Mouse (Mus musculus) heart, postnatal 4 days (tissue): ENCODE results near the gene Ubash3a. TPM values are rescaled to one million over a fixed set of nuclear protein-coding genes. Genes with fewer than 3 reads are reported as not detected.

Experiments used
- DNase-seq: peaks from one replicate; pipeline ENCODE4 v3.0.0; 2021
- total RNA-seq, 2 experiments: library from RNA; stranded (reverse); gene quantifications; 2 replicates each; pipeline ENCODE4 v1.2.3; 2021

Ubash3a gene
- total RNA-seq, 2 experiments from 2014 or later: 0.12 to 0.23 TPM

DNA sequence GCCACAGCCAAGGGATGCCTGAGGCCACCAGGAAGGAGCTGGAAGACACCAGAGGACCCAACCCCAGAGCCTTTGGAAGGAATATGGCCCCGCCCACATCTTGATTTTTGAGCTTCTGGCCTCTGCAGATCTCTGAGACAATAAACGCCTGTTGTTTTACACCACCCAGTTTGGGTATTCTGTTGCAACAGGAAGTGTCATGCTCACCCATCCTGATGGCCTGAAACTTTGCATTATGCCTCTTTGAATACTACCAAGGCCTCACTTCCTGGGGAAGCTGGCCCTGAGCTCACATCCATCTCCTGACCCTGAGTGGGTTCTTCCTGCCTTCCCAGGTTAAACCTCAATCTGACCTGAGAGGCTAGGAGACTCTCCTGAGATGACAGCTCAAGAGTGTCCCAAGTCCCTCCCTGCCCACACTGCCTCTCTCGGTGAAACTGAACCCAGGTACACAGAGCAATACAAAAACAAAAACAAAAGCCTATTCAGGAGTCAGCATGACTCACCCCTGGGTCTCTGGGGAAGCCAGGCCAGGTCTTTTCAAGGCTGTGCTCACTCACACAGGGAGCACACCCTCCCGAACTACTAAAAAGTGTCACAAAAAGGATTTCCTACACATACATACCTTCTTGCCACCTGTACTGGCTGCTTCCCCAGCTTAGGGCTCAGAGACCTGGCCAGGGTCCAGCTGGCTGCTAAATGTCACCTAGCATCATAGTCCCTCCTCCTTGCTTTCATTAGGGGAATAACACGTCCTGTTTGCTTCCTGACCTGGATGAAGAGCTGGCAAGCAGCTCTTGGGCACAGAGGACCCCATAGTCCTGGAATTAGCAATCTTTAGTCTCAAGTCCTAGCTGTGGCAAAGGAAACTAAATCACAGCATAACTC lies 8.6 kb downstream of the Ubash3a start:
- DNase-seq: no peak

DNA sequence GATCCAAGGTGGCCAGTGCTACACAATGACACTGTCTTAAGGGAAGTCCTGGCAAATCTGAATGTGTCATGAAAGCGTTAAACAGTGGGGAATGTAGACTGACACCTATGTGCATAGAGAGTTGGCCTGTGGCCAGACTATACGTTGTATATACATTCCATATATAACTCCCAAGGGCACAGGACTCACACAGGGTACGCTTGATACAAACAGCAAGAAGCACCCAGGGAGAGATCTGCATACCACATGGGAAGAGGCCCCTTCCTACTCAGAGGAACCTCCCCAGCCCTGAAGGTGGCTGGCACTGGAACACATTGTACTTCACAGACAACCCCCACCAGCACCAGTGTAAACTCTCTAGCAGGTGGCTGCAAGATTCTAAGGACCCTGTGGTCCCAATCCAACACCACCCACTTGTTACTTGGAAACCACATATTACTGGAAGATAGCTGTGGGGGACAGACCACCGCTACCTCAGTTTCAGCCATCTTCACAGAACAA lies 15.2 kb downstream of the Ubash3a start:
- no peak for DNase-seq

DNA sequence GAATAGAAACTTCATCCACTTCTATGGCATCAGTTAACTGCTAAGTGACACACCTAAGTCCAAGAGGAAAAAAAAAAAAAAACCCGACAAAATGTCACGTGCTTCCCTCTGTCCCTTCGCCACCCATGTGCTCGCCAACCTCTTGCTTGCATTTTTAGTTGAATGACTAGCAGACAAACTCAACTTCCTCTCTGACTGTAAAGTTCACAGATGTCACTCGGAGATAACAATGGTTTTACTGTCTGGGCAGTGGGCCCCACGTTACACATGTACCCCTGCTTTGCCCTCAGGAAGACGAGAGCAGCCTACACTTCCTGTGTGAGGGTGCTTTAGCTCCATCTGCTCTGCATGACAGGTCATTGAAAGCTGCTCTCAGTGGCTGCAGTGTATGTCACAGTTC lies 16.2 kb downstream of the Ubash3a start:
- no peak for DNase-seq

DNA sequence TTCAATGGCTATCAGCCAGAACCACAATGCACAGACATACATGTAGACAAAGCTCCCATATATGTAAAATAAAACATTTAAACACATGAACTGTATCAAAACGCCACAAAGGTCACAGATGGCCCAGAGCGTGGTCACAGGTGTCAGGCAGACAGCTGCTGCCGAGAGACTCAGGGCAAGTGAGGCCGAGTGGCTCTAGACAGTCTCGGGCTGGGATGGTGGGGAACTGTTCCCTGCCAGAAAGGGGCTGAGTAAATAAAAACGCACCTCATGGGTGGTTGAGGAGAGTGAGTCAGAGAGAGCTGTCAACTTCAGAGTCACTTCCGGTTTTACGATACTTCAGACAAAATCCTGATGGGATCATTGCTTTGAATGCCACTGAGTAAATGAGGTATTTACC lies 16.9 kb downstream of the Ubash3a start:
- no peak for DNase-seq

DNA sequence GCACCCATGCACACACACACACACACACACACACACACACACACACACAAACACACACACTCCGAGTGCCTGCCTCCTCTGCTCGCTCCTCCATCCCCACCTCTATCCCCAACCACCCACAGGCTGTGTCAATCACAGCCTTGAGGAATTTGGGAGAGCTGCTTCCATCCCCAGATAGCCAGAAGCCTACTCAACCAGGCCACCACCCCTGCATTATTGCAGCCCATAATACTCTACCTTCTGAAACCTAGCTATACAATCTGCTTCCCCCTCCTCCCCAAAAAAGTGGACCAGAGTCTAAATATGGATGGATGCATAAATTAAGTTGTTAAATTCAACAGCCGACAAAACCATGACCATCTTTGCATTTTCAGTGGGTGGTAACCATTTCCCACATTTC lies 18.7 kb downstream of the Ubash3a start:
- no peak for DNase-seq

DNA sequence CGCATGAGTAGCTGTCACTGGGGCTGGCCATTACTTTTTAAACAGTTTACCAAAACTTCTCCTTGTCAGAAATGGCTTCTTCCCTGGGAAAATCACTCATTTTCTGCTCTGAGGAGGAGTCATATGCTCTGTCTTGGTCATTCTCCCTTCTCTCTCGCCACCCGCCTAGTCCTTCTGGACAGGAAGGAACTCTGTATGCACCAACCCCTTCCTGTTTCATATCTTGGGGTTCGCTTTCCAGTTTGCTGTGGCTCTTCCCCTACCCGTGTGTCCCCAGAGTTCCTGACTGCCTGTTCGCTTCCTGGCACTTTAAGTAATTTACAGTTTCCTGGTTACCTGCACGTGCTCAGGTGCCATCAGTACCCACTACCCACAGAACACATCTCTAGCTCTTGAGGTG lies 19.3 kb downstream of the Ubash3a start:
- DNase-seq: no peak

DNA sequence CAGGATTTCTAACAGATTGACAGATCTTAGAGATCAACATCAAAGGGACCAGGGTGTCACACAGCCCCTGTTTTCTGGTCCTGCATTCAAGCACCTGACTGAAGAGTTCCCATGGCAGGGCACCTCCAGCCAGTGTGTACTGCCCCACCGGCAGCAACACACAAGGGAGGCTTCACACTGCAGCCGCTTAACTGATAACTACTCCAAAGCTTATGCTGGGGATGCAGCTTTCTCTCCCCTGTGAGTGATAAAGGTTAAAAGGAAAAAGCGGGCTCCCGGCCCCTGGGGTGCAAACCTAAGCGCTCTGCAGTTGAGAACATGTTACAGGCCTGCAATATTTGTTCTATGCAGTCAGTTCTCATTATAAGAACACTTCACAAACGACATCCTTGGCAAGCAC lies 24.1 kb downstream of the Ubash3a start:
- no peak for DNase-seq

DNA sequence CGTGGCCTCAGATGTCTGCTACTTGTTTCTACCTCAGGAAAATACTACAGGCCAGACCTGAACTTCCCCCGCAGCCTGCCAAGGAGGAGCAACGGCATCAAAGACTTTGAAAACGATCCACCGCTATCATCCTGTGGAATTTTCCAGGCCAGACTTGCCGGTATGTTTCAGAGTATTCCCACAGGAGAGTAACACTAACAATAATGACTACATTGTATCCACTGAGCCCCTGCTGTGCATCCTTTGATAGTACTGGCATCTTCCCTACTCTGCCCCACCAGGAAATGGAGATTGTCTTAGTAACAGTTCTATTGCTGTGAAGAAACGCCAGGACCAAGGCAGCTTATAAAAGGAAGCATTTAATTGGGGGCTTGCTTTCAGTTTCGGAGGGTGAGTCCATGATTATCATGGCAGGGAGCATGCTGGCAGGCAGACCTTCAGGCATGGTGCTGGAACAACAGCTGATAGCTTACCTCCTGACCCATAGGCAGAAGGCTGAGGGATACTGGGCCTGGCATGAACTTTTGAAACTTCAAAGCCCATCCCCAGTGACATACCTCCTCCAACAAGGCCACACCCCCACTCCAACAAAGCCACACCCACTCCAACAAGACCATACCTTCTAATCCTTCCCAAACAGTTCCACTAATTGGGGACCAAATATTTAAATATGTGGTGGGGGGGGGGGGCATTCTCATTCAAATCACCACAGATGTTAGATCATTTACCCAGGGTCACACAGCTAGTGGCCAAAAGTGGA lies 24.8 kb downstream of the Ubash3a start:
- DNase-seq: no peak

DNA sequence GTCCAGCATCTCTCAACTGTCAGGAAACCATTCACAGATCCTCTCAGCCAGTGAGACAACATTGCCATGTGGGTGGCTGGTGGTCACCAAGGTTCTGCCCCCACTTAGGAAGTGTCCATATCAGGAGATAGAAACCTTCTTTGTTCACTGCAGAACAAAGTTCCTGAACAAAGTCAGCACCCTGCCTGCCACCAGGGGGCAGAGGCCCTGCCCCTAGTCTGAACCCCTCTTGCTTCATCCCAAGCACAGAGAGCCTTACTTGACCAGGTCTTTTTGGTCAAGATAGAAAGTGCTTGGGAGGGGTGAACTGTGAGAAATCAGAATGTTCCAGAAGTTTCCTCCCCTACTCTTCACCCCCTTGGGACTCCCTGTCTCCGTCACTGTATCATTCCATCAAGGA lies 28.2 kb downstream of the Ubash3a start:
- DNase-seq: no peak

DNA sequence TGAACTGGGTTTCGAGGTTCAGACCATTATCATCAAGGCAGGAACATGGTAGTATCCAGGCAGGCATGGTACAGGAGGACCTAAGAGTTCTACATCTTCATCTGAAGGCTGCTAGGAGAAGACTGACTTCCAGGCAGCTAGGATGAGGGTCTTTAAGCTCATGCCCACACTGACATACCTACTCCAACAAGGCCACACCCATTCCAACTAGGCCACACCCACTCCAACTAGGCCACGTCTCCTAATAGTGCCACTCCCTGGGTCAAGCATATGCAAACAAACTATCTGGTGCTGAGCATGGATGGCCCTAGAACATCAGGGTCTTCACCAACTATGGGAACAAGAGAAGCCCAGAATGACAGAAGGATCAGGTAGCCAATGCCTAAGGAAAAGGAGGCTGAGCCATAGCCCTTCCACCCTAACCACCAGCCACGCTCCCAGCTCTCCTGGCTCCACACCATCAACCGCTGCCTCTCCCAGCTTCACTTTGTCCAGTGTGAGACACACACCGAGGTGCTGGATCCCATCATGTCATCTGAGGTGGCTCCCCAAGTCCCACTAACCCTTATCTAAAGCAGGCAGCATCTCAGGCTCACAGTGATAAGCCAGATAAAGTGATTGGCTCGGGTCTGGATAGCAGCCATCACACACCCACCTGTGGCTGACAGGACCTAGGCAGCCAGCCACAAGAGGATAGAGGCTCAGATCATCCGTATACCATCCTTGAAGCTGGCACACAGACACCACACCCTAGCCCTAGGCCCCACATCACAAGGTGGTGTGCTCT lies 30.8 kb downstream of the Ubash3a start:
- no peak for DNase-seq

DNA sequence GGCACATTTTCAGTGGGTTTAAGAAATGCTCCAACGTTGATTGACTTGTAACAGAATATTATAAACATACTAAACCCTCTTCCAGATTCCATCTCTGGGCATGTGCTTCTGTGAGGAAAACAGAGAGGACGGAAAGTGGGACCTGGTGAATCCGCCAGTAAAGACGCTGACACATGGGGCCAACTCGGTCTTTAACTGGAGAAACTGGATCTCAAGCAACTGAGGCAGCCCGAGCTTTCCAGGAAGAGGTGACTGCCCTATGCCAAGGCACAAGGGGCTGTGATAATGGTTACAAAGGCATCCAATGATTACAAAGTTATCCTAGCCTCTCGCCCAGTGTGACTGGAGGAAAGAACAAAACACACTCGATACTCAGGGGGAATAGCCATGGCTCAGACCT lies 33.5 kb downstream of the Ubash3a start:
- DNase-seq: no peak

DNA sequence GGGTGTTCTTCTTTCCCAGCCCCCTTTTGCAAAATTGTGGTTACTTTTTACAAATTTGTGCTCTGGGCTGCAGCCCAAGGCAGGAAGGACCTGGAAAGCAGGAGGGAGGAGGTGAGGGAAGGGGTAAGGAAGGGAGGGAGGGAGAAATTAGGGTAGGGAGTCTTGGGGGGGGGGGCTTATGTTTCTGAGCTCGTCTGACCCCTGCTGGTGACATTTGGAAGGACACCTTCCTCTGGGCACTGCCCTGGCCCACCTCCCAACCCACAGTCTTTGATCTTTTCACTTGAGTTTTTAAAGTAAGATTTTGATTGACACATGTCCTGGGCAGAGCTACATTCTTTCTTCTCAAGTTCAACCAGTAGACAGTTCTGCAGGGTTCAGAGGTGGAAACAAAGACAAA lies 35.1 kb downstream of the Ubash3a start:
- DNase-seq: no peak

DNA sequence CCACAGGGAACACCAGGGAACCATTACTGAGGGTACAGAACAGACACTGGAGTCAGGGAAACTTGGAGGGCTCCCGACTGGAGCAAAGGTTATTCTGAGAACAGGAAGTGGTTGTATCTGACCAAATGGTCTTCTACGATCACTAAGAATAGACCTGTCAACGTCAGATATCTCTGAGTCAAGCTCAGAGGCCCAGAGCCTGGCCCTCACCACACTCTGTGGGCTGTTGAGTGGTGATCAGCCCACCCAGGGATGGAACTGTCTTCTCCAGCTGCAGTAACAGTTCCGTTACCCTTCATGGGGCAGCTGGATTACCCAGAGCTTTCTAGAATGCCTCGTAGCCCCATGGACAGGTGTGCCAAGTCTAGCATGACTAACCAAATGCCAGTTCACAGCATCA lies 37.6 kb downstream of the Ubash3a start:
- DNase-seq: peak; percentile 65

DNA sequence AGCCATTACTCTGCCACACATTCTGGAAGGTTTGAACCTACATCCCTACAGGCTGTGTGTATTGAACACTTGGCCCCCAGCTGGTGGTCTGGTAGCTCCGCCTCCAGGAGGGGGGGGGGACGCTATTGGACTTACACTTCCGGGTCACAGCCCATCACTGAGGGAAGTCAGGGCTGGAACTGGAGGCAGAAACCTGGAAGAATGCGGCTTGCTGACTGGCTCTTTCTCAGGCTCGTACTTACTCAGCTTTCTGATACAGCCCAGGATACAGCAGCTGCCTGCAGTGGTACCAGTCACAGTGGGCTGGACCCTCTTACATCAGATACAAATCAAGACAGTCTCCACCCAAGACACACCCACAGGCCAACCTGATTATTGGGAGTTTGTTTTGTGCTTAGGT lies 39.5 kb downstream of the Ubash3a start:
- DNase-seq: no peak

DNA sequence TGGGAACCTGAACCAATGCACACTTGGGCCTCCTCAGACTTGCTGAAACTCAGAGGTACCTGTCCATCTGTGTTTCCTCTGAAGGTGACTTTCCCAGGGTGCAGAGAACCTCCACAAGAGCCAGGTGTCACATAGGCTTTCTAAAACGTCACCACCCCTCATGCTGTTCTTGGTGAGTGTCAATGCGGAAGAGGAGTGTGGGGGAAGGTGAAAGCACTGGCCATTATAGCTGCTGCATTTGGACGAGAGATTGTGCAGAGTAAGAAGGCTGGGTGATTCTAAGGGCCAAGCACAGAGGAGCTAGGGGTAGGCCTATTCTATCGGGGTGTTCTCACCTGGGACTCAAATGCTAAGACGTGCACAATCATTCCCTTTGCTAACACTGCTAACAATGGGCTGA lies 46.3 kb downstream of the Ubash3a start:
- DNase-seq: no peak

DNA sequence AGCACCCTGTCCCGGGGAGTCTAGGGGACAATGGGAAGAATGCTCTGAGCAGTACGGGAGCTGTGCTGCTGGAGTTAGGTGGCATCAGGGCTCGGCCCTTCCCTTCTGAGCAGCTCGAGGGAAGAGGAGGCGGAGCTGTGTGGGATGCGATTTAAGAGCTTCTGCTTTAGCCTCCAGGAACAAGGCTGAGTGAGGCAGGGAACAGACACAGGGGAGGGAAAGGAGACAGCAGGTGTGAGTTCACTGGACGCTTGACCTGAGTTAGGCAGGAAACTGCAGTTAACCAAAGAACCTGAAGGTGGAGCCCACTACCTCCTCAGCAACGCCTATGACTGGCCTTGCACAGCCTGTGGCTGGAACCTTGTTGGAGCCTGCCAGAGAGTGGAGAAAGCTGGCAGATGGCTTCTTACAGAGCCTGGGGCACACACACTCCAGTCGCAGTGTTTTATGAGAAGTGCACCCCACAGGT lies 46.8 kb downstream of the Ubash3a start:
- DNase-seq: peak; percentile 86

DNA sequence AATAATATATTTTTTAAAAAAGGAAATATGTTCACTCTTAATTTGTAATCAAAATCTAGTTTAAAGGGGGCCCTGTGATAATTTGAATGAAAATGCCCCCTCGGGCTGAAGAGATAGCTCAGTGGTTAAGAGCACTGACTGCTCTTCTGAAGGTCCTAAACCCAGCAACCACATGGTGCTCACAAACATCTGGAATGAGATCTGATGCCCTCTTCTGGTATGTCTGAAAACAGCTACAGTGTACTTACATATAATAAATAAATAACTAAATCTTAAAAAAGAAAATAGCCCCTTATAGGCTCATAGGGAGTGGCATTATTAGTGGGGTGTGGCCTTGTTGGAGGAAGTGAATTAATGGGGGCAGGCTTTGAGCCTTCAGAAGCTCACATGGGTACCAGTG lies 49.5 kb downstream of the Ubash3a start:
- DNase-seq: no peak

DNA sequence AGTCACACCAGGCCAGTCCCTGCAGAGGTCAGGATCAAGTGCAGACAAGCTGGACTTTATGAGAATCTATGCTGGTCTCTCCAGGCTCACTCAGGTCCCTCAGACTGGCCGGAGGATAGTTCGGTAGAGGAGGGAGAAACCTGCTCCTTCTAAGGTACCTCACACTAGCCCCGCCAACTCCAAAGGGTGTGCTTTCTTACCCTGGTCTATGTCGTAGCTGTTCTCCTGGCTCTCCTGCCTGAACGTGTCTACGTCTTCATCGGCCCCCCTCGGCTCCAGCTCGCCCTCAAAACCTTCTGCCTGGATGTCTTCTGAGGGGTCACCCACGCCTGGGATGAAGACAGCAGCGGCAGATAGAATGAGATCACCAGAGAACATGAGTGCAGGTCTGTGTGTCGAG lies 50.2 kb downstream of the Ubash3a start:
- DNase-seq: no peak

DNA sequence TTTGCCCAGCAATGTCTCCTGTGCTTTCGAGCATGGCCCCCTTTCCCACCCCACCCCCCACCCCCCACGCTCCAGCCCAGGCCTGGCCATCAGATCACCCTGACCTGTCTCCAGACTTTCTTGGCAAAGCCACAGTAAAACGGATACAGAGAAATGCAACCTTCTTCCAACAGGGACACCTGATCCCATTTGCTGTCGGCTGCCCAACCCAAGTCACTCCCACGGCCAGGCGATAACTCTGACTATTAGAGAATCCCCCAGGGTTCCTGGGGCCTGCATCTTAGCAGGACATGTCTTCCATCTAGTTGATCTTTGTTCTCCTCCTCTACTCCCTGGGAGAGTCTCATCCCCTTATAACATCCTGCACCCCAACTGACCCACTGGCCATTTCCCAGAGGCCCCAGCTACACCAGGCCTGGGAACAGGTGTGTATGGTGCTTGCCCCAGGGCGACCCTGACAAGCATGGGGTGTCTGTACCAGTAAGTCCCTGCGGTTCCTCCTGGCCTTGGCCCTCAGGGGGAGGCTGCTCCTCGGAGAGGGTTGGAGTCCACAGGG lies 50.7 kb downstream of the Ubash3a start:
- DNase-seq: no peak

DNA sequence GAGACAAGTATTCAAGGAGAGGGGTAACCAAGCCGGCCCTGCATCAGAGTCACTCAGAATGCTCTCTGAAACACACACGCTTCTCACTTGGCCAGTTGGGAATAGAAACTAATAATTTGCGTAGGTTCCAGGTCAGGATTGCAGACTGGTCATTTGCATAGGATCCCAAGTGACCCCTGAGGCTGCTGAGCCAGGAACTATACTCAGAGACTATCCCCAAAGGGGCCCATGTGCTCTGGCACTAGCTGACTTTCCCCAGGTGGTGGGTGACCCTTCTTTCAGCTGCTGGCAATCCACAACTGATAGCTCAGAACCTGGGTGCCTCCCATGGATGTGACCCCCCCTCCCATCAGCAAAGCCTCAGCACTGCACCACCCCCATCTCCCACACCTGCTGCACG lies 51.5 kb downstream of the Ubash3a start:
- DNase-seq: no peak

DNA sequence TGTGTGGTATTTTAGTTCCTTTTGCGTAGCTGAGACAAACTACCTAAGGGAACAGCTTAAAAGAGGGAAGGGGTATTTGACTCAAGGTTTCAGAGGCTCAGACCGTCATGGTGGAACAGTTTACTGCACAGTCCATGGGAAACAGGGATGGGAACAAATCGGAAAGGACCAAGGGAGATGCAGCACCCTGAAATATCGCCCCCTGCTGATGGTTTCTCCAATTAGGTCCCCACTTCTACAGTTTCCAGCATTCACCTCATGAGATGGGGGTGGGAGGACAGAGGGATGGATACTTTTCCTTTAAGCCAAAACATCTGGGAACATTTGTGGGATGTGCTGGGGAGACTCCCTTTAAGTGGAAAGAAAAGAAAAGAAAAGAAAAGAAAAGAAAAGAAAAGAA lies 52.2 kb downstream of the Ubash3a start:
- DNase-seq: no peak

DNA sequence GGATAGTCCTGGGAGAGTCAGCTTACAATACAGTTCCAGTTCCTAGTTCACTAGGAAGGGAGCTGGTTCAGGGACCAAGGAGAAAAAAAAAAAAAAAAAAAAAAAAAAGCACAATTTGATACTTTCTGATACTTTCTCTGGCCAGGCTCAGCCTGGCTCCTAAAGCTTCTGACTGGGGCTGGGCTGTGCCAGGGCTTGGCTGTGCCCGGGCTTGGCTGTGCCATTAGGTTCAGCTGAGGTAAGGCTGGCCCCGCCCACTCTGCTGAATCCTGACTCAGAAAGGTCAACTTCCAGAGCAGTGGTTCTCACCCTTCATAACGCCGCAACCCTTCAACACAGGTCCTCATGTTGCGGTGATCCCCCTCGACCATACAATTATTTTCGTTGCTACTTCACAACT lies 52.8 kb downstream of the Ubash3a start:
- peak; percentile 66 for DNase-seq

DNA sequence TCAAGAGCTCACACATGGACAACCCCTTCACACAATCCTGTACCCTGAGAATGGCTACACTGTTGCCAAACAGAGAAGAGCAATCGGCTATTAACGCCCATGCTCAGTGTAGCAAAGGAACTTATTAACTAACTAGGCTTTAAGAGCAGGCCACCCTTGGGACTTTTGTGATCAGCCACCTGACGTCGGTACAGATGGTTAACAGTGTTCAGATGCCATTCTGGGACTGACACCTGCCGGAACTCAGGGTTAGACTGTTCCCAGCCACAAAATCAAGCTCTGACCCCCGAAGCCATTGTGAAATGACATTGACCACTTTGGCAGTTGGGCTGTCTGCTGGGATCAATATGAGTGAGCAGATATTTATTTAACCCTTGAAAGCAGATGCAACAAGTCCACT lies 53.7 kb downstream of the Ubash3a start:
- no peak for DNase-seq
